Mouse (Mus musculus) heart, postnatal 0 days (tissue): Measurements from ENCODE around the gene Lasp1. TPM values are rescaled to one million over a fixed set of nuclear protein-coding genes. Genes with fewer than 3 reads are reported as not detected.

ENCODE experiments used
- ATAC-seq: fragments of 200-750 bp; cut with Nextera tagmentation; 2 replicates; pipeline ENCODE4 v1.8.0; 2017; ENCODE audit warnings: low read depth, moderate number of reproducible peaks, moderate library complexity; ENCODE audit not compliant: insufficient read depth
- DNase-seq: peaks from one replicate; pipeline ENCODE4 v3.0.0-alpha.2; 2016; ENCODE audit warnings: low spot score
- H3K27ac ChIP-seq: fragments of 300-500 bp; sonication (generic); 2 replicates; pipeline ENCODE4 v1.5.1; 2014; ENCODE audit warnings: low read depth, mild to moderate bottlenecking
- H3K27me3 ChIP-seq: fragments of 300-500 bp; sonication (generic); 2 replicates; pipeline ENCODE4 v1.6.1; 2014; ENCODE audit warnings: low read length, mixed read lengths; ENCODE audit not compliant: control insufficient read depth, insufficient read depth
- H3K36me3 ChIP-seq: fragments of 300-500 bp; sonication (generic); replicated peaks from 2 replicates; pipeline ENCODE4 v1.6.1; 2014; ENCODE audit warnings: low read length, mixed read lengths; ENCODE audit not compliant: control insufficient read depth, insufficient read depth
- H3K4me1 ChIP-seq: fragments of 300-500 bp; sonication (generic); 2 replicates; pipeline ENCODE4 v1.6.1; 2014; ENCODE audit warnings: antibody characterized with exemption; ENCODE audit not compliant: control insufficient read depth, insufficient read depth
- H3K4me2 ChIP-seq: fragments of 300-500 bp; sonication (generic); 2 replicates; pipeline ENCODE4 v1.6.1; 2014; ENCODE audit warnings: low read depth, mild to moderate bottlenecking, low read length, moderate library complexity
- H3K4me3 ChIP-seq: fragments of 300-500 bp; sonication (generic); 2 replicates; pipeline ENCODE4 v1.5.1; 2014; ENCODE audit warnings: low read depth, low read length
- H3K9ac ChIP-seq: fragments of 300-500 bp; sonication (generic); replicated peaks from 2 replicates; pipeline ENCODE4 v1.6.1; 2014; ENCODE audit warnings: low read depth, low read length, mixed read lengths
- H3K9me3 ChIP-seq: fragments of 300-500 bp; sonication (generic); replicated peaks from 2 replicates; pipeline ENCODE4 v1.6.1; 2016; ENCODE audit warnings: low read length; ENCODE audit not compliant: control insufficient read depth
- CTCF ChIP-seq: IDR thresholded peaks from 2 replicates; pipeline ENCODE4 v1.5.1; 2016; ENCODE audit warnings: antibody characterized with exemption, control low read depth, low read depth
- EP300 ChIP-seq: IDR thresholded peaks from 2 replicates; pipeline ENCODE4 v1.6.1; 2016; ENCODE audit warnings: antibody characterized with exemption, low read depth
- WGBS: fragments of 180-500 bp; shearing (Covaris S2); extraction: QIAGEN DNeasy Blood & Tissue Kit; methylation state at CpG from one replicate; pipeline ENCODE4 v1.1.7; 2014; 5-methylcytosine and 5-hydroxymethylcytosine counted together
- polyA plus RNA-seq: library from polyadenylated mRNA; unstranded; fragments of >200 nt; fragmentation: Nextera tagmentation; extraction: Ambion mirVana; gene quantifications from 2 replicates; pipeline ENCODE4 v1.2.1, GENCODE M21; 2015
- total RNA-seq: library from RNA; depleted of rRNA; stranded (reverse); fragments of >200 nt; gene quantifications from 2 replicates; pipeline ENCODE4 v1.2.3, GENCODE M21; 2014; ENCODE audit warnings: low replicate concordance

Gene Lasp1
- total and polyA plus RNA-seq, 2 experiments from 2014 or later, result 27.8 to 45.7 TPM

DNA sequence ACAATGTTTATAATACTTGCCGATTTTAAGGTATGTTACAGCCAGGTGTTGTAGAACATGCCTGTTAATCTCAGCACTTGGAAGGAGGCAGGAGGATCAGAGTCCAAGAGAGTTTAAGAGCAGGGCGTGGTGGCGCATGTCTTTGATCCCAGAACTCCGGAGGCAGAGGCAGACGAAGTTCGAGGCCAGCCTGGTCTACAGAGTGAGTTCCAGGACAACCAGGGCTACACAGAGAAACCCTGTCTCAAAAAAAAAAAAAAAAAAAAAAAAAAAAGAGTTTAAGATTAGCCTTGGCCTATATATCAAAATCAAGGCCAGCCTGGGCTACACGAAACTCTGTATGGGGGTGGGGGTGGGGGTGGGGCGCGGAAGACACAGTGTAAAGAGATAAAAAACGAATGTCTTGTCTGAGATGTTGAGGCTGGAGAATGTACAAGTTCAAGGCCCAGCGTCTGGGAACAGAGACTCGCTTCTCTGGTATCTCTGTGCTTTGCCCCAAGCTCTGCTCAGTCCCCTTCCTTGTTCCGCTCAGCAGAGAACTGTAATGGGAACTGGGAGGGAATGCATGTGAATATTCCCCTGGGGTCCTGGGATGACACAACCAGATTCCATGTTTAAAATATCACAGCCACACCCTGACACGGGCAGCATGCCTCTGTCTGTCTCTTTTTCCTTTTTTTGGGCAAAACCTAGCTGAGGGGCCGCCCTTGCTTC lies 1.3 kb upstream of the Lasp1 start:
- Histone ChIP-seq H3K36me3 (no peaks in the 10 kb centered on the region), H3K9ac (no peak overlapping the region), H3K27ac (no peak overlapping the region), H3K27me3 (no peaks in the 10 kb centered on the region), H3K4me3 (no peak overlapping the region), H3K4me2 (no peak overlapping the region), H3K9me3 (no peaks in the 10 kb centered on the region), H3K4me1 (peaks cover 16% of the 10 kb centered on the region)
- DNase-seq (no peak), ATAC-seq (no peak)
- 63% methylated on average over 15 of the region's 15 CpGs for WGBS
- TF ChIP-seq CTCF (no peak), EP300 (no peak)

DNA sequence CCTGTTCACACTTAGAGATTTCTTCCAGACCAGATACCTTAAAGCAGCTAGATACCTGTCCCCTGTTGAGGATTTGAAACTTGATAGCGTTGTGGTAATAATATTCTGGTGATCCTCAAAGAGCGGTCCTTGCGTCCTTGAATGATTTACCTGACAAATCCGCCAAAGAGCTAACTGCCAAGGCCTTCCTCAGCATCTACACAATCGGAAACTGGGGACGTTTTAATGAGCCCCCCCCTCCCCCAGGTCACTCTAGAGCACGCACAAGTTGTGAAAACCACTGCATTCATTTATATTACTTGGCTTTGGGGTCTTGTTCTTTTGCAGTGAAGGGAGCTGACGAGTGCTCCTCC lies 741 bp upstream of the Lasp1 start:
- TF ChIP-seq EP300 (no peak), CTCF (no peak)
- H3K9ac ChIP-seq, result no peak overlapping the region
- WGBS, result 50% methylated on average over 8 of the region's 8 CpGs
- no peaks in the 10 kb centered on the region for H3K36me3 ChIP-seq
- peaks cover 18% of the 10 kb centered on the region for H3K4me1 ChIP-seq
- no peaks in the 10 kb centered on the region for H3K27me3 ChIP-seq
- DNase-seq, result no peak
- H3K27ac ChIP-seq, result no peak overlapping the region
- ATAC-seq, result no peak
- H3K9me3 ChIP-seq, result no peaks in the 10 kb centered on the region
- no peak overlapping the region for H3K4me2 ChIP-seq
- no peak overlapping the region for H3K4me3 ChIP-seq

DNA sequence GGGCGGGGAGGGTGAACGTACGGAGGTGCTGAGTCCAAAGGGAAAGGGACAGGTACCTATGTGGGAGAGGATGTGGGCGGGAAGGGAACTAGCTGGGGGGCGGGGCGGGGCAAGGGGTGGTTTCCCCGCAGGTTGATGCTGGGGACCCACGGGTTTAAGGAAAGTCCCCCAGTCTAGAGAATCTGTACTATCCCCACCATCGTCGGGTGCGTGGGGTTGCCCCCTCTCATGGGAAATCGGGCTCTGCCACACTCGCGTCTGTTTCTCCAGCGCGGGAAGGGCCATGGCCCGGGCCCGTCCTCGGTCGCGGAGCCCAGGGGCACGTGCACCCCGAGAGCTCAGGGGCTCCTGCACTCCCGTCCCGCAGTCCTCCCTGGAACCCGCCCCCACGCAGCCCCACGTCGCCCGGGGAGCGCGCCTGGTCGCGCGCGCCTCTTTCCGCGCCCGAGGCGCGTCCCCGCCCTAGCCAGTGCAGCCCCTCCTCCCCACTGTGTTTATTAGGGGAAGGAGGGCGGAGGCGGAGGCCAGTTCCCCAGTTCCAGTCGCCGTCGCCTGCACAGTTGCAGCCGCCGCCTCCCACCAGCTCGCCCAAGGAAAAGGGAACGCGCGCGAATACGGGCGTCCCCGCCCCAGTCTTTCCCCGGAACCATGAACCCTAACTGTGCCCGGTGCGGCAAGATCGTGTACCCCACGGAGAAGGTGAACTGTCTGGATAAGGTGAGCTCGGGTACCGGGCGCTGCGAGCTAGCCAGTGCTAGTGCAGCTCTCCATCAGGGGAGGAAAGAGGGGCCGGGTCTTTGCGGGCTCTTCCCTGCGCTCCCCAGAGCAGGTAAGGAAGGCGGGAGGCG lies 570 bp downstream of the Lasp1 start:
- Histone ChIP-seq H3K4me3 (peak overlapping the region; percentile 89), H3K9ac (peak overlapping the region; percentile 72), H3K27me3 (no peaks in the 10 kb centered on the region), H3K4me2 (peak overlapping the region; percentile 90), H3K36me3 (no peaks in the 10 kb centered on the region), H3K4me1 (peaks cover 23% of the 10 kb centered on the region), H3K9me3 (no peaks in the 10 kb centered on the region), H3K27ac (peak overlapping the region; percentile 89)
- peak; percentile 76 for DNase-seq
- ATAC-seq, result peak; percentile 76
- TF ChIP-seq EP300, result no peak
- no peak for TF ChIP-seq CTCF
- under 1% methylated on average over 69 of the region's 71 CpGs for WGBS

DNA sequence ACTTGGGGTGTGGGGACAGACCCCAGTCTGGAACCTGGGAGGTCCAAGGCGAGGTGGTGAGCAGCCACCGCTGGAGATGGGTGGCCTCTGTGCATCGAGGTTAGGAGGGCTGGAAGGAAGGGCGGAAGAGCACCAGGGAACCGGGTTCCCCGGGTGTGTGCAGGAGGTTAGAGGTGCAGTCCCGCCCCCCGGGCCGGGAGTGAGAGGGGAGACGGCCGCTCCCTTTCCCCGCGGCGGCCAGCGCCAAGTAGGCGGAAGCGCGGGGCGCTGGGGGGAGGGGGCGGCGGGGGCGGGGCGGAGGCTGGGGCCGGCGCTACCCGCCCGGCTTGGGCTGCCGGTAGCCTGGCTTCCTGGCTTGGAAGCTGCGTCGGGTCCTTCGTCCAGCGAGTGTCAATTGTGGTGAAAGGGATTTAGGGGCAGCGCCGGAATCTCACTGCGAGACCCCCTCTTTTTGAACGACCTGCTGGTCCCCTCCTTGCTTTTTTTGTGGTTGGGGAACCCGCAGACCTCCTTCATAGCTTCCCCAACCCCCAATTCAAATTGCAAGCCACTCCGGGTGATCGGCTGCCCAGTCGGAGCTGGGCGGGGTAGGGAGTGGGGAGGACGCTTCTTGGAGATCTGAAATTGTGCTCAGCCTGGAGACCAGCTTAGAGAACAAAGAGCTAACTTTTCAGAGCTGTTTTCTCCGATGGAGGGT lies 1.3 kb downstream of the Lasp1 start:
- Histone ChIP-seq H3K4me3 (peak overlapping the region; percentile 89), H3K36me3 (no peaks in the 10 kb centered on the region), H3K9ac (peak overlapping the region; percentile 72), H3K4me2 (peak overlapping the region; percentile 90), H3K4me1 (peaks cover 30% of the 10 kb centered on the region), H3K27me3 (no peaks in the 10 kb centered on the region), H3K27ac (peak overlapping the region; percentile 89), H3K9me3 (no peaks in the 10 kb centered on the region)
- under 1% methylated on average over 31 of the region's 43 CpGs for WGBS
- TF ChIP-seq CTCF, result no peak
- no peak; the same call in 1 of the 2 replicates for TF ChIP-seq EP300
- ATAC-seq, result peak; percentile 69
- no peak for DNase-seq

DNA sequence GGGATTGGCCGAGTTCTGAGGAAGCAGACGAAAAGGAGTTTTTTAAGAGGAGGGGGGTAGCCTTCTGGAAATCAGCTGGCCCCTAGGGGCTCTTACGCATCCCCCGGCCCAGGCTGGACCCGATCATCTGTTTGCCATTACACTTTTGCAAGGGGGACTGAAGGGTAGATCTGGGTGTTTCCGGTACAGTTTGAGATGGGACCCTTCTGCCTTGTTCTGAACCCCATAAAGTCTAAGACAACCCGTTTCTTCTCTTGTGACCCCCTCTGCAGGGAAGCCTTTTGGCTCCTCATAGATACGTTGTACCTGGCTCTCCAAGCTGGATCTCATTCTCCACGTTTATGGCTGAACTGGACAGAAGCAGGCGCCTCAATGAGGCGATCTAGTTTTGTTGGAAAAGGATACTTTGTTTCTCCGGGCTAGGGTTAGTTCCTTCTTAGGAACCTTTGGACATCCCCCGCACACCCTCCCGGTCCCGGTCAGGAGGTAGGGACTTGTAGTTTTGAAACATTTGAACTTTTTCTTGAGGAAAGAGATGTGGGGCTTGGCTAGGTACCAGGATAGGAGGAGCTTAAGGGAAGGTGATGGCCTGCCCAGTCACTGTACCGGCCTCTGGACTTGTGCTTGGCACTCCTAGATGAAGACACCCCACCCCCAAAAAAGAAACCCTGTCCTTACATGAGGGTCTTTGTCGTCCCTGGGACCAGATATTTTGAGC lies 2.0 kb downstream of the Lasp1 start:
- H3K4me1 ChIP-seq, result peaks cover 37% of the 10 kb centered on the region
- DNase-seq, result no peak
- peak overlapping the region; percentile 90 for H3K4me2 ChIP-seq
- ATAC-seq, result no peak
- peak overlapping the region; percentile 89 for H3K27ac ChIP-seq
- WGBS, result 4% methylated on average over 17 of the region's 17 CpGs
- peak overlapping the region; percentile 72 for H3K9ac ChIP-seq
- H3K4me3 ChIP-seq, result peak overlapping the region; percentile 89
- H3K9me3 ChIP-seq, result no peaks in the 10 kb centered on the region
- no peaks in the 10 kb centered on the region for H3K27me3 ChIP-seq
- TF ChIP-seq EP300, result no peak
- no peak for TF ChIP-seq CTCF
- no peaks in the 10 kb centered on the region for H3K36me3 ChIP-seq
